In the genomic region with DNA sequence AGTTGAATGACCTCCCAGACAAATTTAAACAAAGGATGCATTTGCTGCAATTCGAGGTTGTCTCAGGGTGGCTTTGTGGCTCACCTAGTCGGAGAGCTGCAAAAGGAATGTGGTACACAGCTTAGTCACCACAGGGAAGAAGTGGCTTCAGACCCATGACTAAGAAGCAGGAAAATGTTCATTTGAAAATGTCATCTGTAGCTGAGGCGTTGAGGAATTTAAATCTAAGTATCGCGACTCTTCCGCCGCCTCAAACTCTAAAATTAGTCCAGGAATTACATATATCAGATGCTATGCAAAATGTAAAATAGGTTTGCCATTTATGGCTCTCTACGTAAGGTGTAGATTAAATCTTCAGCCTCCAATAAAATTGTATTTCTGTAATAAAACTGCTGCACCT, we compare ENCODE assay signal across 4 mouse cellular contexts.
"Had no signal": no experiment of that assay in that cellular context is flagged by ENCODE, and none has a peak within 500 bp of the region (broad histone marks: within the 10 kb centered on the region; RNA-seq: fewer than 3 reads in every experiment).

No protein-coding gene starts in this region.

- H3K9me3 ChIP-seq: limb, embryonic 13.5 days had no signal

- H3K9ac ChIP-seq: limb, embryonic 13.5 days; liver, embryonic 14.5 days had no signal

- H3K36me3 ChIP-seq: limb, embryonic 13.5 days had no signal

- H3K4me2 ChIP-seq: limb, embryonic 13.5 days had no signal

- H3K4me3 ChIP-seq: layer of hippocampus, adult 2 months; limb, embryonic 13.5 days; myocyte had no signal

- H3K27ac ChIP-seq: layer of hippocampus, adult 2 months; limb, embryonic 13.5 days; liver, embryonic 14.5 days had no signal
